Mouse (Mus musculus) midbrain, embryonic 11.5 days (tissue): Measurements from ENCODE around the gene Ccdc149. TPM values are rescaled to one million over a fixed set of nuclear protein-coding genes. Genes with fewer than 3 reads are reported as not detected.

Experiments used
- ATAC-seq: fragments of 200-750 bp; cut with Nextera tagmentation; 2 replicates; pipeline ENCODE4 v1.8.0; 2017; ENCODE audit warnings: moderate TSS enrichment, moderate library complexity; ENCODE audit not compliant: low FRiP score
- DNase-seq: peaks from one replicate; pipeline ENCODE4 v3.0.0; 2015; ENCODE audit warnings: low spot score; ENCODE audit errors: missing footprints
- H3K27ac ChIP-seq: fragments of 300-500 bp; sonication (generic); 2 replicates; pipeline ENCODE4 v1.5.1; 2014; ENCODE audit warnings: low read depth, low read length
- H3K27me3 ChIP-seq: fragments of 300-500 bp; sonication (generic); 2 replicates; pipeline ENCODE4 v1.6.1; 2014; ENCODE audit warnings: mild to moderate bottlenecking, low read length, moderate library complexity, mixed read lengths; ENCODE audit not compliant: control insufficient read depth, insufficient read depth
- H3K36me3 ChIP-seq: fragments of 300-500 bp; sonication (generic); 2 replicates; pipeline ENCODE4 v1.6.1; 2014; ENCODE audit warnings: mild to moderate bottlenecking, low read length, moderate library complexity, mixed read lengths; ENCODE audit not compliant: control insufficient read depth, insufficient read depth
- H3K4me1 ChIP-seq: fragments of 300-500 bp; sonication (generic); 2 replicates; pipeline ENCODE4 v1.6.1; 2014; ENCODE audit warnings: low read length; ENCODE audit not compliant: control insufficient read depth, insufficient read depth
- H3K4me2 ChIP-seq: fragments of 300-500 bp; sonication (generic); 2 replicates; pipeline ENCODE4 v1.6.1; 2014; ENCODE audit warnings: mild to moderate bottlenecking, moderate library complexity
- H3K4me3 ChIP-seq: fragments of 300-500 bp; sonication (generic); 2 replicates; pipeline ENCODE4 v1.5.1; 2014; ENCODE audit warnings: low read depth, low read length
- H3K9ac ChIP-seq: fragments of 300-500 bp; sonication (generic); 2 replicates; pipeline ENCODE4 v1.6.1; 2014; ENCODE audit warnings: low read length
- H3K9me3 ChIP-seq: fragments of 300-500 bp; sonication (generic); 2 replicates; pipeline ENCODE4 v1.6.1; 2016; ENCODE audit warnings: low read length; ENCODE audit not compliant: control insufficient read depth
- WGBS: fragments of 180-500 bp; shearing (Covaris S2); extraction: QIAGEN DNeasy Blood & Tissue Kit; methylation state at CpG from one replicate; pipeline ENCODE4 v1.1.7; 2014; 5-methylcytosine and 5-hydroxymethylcytosine counted together
- polyA plus RNA-seq: library from polyadenylated mRNA; unstranded; fragments of >200 nt; fragmentation: Nextera tagmentation; extraction: Ambion mirVana; gene quantifications from 2 replicates; pipeline ENCODE4 v1.2.1, GENCODE M21; 2014

Gene Ccdc149
- polyA plus RNA-seq, 1 experiment from 2014 or later: 2.4 TPM

- Histone ChIP-seq H3K4me2 (no peak overlapping the region), H3K9ac (no peak overlapping the region), H3K4me1 (no peaks in the 10 kb centered on the region), H3K27me3 (no peaks in the 10 kb centered on the region), H3K9me3 (no peaks in the 10 kb centered on the region), H3K36me3 (no peaks in the 10 kb centered on the region), H3K4me3 (no peak overlapping the region), H3K27ac (no peak overlapping the region)
- ATAC-seq (no peak), DNase-seq (peak; percentile 66)
- 85% methylated on average over 9 of the region's 9 CpGs for WGBS
These were observed 95.5 kb downstream of the Ccdc149 start for GRCm38 (mm10) chr5:52375847-52376246.

GRCm38 (mm10) chr5:52370901-52371300 lies 100.4 kb downstream of the Ccdc149 start:
- WGBS: 88% methylated on average over 6 of the region's 6 CpGs
- Histone ChIP-seq H3K4me3 (no peak overlapping the region), H3K4me1 (no peaks in the 10 kb centered on the region), H3K9me3 (no peaks in the 10 kb centered on the region), H3K27ac (no peak overlapping the region), H3K4me2 (no peak overlapping the region), H3K27me3 (peaks cover 2% of the 10 kb centered on the region; the same call in 1 of the 2 replicates), H3K9ac (no peak overlapping the region), H3K36me3 (no peaks in the 10 kb centered on the region)
- DNase-seq (peak; percentile 69), ATAC-seq (no peak)

- Histone ChIP-seq H3K9ac (peak overlapping the region; percentile 63), H3K27me3 (peaks cover 2% of the 10 kb centered on the region; the same call in 1 of the 2 replicates), H3K4me3 (peak overlapping the region; percentile 11; the same call in 1 of the 2 replicates), H3K36me3 (no peaks in the 10 kb centered on the region), H3K4me1 (peaks cover 2% of the 10 kb centered on the region; the same call in 1 of the 2 replicates), H3K4me2 (peak overlapping the region; percentile 32), H3K9me3 (no peaks in the 10 kb centered on the region), H3K27ac (no peak overlapping the region)
- ATAC-seq (peak; percentile 60), DNase-seq (peak; percentile 89)
- 51% methylated on average over 63 of the region's 63 CpGs for WGBS
These were observed 103.2 kb downstream of the Ccdc149 start for GRCm38 (mm10) chr5:52367866-52368840.

- ATAC-seq (no peak), DNase-seq (peak; percentile 67)
- H3K27me3 ChIP-seq: peaks cover 2% of the 10 kb centered on the region; the same call in 1 of the 2 replicates
- no peaks in the 10 kb centered on the region for H3K9me3 ChIP-seq
- no peak overlapping the region for H3K9ac ChIP-seq
- H3K4me2 ChIP-seq: no peak overlapping the region
- 79% methylated on average over 2 of the region's 2 CpGs for WGBS
- H3K36me3 ChIP-seq: no peaks in the 10 kb centered on the region
- no peak overlapping the region for H3K4me3 ChIP-seq
- peaks cover 6% of the 10 kb centered on the region; the same call in 1 of the 2 replicates for H3K4me1 ChIP-seq
- H3K27ac ChIP-seq: no peak overlapping the region
These were observed 104.7 kb downstream of the Ccdc149 start for GRCm38 (mm10) chr5:52366661-52367060.

GRCm38 (mm10) chr5:52365930-52366329 lies 105.4 kb downstream of the Ccdc149 start:
- Histone ChIP-seq H3K4me3 (no peak overlapping the region), H3K9me3 (no peaks in the 10 kb centered on the region), H3K9ac (no peak overlapping the region), H3K27ac (no peak overlapping the region), H3K4me1 (peaks cover 6% of the 10 kb centered on the region; the same call in 1 of the 2 replicates), H3K27me3 (peaks cover 2% of the 10 kb centered on the region; the same call in 1 of the 2 replicates), H3K36me3 (no peaks in the 10 kb centered on the region), H3K4me2 (no peak overlapping the region)
- ATAC-seq: no peak
- DNase-seq: peak; percentile 17
- 92% methylated on average over 5 of the region's 5 CpGs for WGBS

- no peak overlapping the region for H3K9ac ChIP-seq
- WGBS: 74% methylated on average over 5 of the region's 5 CpGs
- no peaks in the 10 kb centered on the region for H3K9me3 ChIP-seq
- DNase-seq (no peak), ATAC-seq (no peak)
- no peak overlapping the region for H3K27ac ChIP-seq
- no peaks in the 10 kb centered on the region for H3K36me3 ChIP-seq
- H3K27me3 ChIP-seq: peaks cover 2% of the 10 kb centered on the region; the same call in 1 of the 2 replicates
- H3K4me3 ChIP-seq: no peak overlapping the region
- peaks cover 6% of the 10 kb centered on the region; the same call in 1 of the 2 replicates for H3K4me1 ChIP-seq
- no peak overlapping the region for H3K4me2 ChIP-seq
These were observed 106.8 kb downstream of the Ccdc149 start for GRCm38 (mm10) chr5:52364521-52364920.

GRCm38 (mm10) chr5:52363468-52364150 lies 107.7 kb downstream of the Ccdc149 start, which contains the start of gene Sod3:
TSS of gene Sod3 (plus strand) at chr5:52363791.
- no peak within 1 kb of the TSS for H3K4me3 ChIP-seq
- H3K9me3 ChIP-seq: no peaks in the 10 kb centered on the region
- 20% methylated on average over 11 of the region's 11 CpGs for WGBS
- peaks cover 2% of the 10 kb centered on the region; the same call in 1 of the 2 replicates for H3K27me3 ChIP-seq
- no peaks in the 10 kb centered on the region for H3K36me3 ChIP-seq
- no peak within 1 kb of the TSS for H3K4me2 ChIP-seq
- H3K27ac ChIP-seq: no peak within 1 kb of the TSS
- no peak within 1 kb of the TSS for H3K9ac ChIP-seq
- DNase-seq (peak; percentile 60), ATAC-seq (no peak)
- peaks cover 6% of the 10 kb centered on the region; the same call in 1 of the 2 replicates for H3K4me1 ChIP-seq

GRCm38 (mm10) chr5:52362776-52363467 lies 108.4 kb downstream of the Ccdc149 start:
- ATAC-seq (peak; percentile 57), DNase-seq (peak; percentile 83)
- Histone ChIP-seq H3K27ac (no peak overlapping the region), H3K4me2 (no peak overlapping the region), H3K27me3 (no peaks in the 10 kb centered on the region; the same call in 1 of the 2 replicates), H3K4me1 (peaks cover 6% of the 10 kb centered on the region; the same call in 1 of the 2 replicates), H3K36me3 (no peaks in the 10 kb centered on the region), H3K4me3 (no peak overlapping the region), H3K9ac (no peak overlapping the region), H3K9me3 (no peaks in the 10 kb centered on the region)
- WGBS: 37% methylated on average over 6 of the region's 6 CpGs
